Mouse (Mus musculus) Muller cell, postnatal 12 days (primary cell): ENCODE results near the gene Rapgef2.

Source experiments
- DNase-seq: peaks from one replicate; pipeline ENCODE4 v3.0.0-alpha.2; 2015; ENCODE audit errors: inconsistent ontology term

The Rapgef2 gene

DNA sequence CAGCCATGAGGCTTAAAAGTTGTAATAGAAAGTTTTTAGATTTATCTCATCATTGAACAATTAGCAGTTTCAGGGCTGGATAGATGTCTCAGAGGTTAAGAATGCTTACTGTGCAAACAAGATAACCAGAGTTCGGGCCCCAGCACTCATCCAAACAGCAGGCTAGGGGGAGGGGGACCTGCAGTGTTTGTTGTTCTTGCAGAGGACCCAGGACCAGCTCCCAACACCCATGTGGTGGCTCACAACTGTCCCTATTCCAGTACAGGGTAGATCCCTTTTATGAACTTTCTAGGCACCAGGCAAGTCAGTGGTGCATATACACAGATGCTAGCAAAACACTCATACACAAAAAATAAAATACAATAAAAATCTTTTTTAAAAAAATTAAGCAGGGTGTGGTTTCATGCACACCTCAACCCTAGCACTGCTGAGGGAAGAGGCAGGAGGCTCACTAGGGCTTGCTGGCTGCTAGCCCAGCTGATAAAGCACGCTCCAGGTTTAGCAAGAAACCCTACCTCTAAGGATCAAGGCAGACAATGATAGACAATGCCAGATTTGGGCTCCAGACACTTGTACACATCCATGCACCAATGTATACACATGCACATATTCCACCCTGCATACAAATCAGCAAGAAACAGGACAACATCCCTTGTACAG lies 118.0 kb downstream of the Rapgef2 start:
- DNase-seq: no peak

GRCm38 (mm10) chr3:79167586-79167985 lies 118.7 kb downstream of the Rapgef2 start:
- DNase-seq: no peak

DNA sequence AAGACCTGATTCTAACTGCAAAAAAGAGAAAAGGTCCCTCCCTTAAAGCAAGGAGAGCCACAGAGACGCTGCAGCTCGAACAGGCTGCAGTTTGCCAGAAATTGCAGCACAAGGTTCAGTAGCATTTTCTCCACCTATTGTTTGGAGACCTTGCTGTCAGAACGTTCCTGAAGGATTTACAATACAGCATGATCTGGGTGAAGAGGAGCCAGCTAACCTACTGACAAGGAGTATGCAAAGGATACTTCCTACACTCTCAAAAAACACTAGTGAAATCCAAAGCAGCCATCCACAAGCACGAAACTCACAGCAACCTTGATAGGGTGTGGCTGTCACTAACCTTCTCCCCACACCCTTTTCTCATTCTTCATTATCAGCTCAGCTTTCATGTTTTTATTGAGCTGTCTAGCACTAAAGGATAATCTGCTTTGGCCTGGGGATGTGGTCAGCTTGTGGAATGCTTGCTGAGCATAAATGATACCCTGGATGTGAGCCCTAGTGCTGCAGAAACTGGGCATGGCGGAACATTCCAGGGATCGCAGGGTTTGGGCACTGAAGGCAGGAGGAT lies 124.4 kb downstream of the Rapgef2 start:
- peak; percentile 64 for DNase-seq

DNA sequence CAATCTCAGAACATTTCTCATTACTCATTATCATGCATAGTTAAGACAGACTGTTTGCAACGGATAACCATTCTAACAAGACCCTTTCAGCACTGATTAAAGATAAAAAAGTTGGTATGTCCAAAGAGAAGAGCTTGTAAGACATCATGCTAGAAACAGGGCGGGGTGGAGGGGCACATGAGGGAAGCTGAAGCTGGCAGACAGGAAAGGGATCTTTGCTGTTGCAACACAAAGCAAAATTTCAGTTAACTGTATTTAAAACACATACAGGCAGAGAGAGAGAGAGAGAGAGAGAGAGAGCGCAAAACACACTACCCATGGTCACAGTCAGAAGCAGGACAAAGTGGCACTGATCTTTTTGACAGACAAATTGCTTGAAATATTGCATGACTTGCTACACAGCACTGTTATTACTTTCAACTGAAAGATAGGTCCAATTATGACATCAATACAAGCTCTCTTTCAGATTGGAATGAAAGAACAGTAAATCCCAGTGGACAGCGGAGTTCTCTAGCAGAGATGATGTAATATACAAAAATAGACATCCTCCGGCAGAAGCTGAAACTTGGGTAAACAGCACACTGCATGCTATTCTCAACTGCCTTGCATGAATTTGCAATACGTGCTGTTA lies 125.1 kb downstream of the Rapgef2 start:
- DNase-seq: peak; percentile 63

GRCm38 (mm10) chr3:79158254-79158653 lies 128.1 kb downstream of the Rapgef2 start:
- no peak for DNase-seq

DNA sequence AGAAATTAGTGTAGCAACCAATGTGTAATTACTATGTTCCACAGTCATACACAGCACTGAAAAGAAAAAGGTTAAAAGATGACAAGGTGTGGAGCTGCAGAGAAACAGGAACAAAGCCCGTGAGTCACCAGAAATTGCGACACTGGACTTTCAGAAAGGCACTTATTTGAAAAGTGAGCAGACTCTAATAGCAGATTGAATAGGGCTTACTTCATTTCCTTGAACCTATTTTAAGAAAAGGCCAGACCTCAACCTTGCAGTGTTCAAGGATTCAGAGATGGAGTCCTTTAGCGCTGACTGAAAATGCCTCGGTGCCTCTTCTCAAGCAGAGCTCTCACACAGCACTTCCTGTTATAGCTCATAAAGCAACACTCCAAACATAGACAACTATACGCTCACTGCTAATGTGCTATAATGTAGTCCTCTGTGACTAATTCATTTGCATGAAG lies 133.3 kb downstream of the Rapgef2 start:
- peak; percentile 47 for DNase-seq

- DNase-seq: peak; percentile 36
Measured at GRCm38 (mm10) chr3:79145407-79146055, 140.8 kb downstream of the Rapgef2 start.

DNA sequence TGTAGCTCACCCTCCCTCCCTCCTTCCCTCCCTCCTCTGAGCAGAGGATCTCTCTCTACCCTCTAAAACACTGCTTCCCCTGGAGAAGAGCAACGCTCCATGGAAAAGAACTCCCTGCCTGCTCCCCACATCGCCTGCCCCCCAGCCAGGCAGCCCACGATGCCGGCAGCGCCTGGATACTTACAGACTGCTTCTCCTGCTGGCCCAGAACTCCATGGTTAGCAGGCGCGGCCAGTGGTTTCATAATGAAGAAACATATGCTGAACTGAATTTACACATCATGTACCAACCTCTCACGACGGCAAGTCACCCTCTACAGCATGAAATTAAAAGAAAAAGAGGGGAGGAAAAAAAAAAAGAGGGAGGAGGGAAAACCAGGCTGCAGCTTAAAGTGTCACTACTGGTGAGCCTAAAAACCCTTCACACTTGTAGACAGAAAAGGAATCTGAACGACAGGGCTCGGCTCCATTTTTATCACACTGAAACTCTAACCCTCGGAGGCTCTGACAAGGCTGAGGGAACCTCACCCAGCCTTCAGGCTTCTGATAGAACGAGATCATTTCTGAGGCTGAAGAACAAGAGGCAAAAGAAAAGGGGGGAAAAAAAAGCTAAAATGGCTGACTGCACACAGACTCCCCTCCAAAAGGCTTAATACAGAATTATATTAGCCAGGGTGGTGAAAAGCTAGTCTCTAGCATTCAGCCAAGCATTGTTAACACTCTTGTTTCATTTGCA lies 141.5 kb downstream of the Rapgef2 start:
- peak; percentile 39 for DNase-seq

GRCm38 (mm10) chr3:79144085-79144484 lies 142.2 kb downstream of the Rapgef2 start:
- DNase-seq: peak; percentile 78

DNA sequence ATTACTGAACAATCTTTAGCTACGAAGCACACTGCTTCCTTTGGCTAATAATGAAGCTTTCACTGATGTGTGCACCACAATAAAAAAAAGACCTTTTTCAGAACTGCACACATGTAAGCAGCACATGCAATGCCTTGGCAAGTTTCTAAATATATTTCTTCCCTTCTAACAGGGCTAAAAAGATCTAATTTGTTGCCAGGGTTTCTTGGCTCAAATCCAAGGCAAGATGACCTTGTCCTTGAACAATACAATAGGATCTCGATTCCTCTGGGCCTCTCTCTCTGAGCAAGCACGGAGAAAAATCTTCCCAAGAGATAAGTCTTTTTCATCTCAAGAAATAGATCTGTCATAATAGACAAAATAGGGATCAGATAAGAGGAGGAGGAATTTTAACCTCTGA lies 147.1 kb downstream of the Rapgef2 start:
- peak; percentile 44 for DNase-seq

DNA sequence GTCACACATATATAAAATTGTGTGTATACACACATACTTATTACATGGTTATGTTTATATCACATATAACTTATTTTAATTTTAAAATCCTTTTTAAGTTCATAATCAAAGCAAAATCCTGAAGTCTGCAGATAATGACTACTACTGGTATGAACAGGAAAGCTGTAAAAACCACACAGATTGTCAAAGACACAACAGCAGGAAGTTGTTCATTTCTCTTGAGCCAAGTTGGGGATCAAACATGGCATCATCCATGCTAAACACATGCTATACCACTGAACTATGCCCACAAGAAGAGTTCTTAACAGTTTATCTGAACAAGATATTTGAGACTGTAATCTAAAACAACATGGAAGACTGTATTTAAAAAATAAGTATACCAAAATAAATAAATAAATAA lies 147.7 kb downstream of the Rapgef2 start:
- DNase-seq: no peak

GRCm38 (mm10) chr3:79130991-79131390 lies 155.3 kb downstream of the Rapgef2 start:
- DNase-seq: no peak

DNA sequence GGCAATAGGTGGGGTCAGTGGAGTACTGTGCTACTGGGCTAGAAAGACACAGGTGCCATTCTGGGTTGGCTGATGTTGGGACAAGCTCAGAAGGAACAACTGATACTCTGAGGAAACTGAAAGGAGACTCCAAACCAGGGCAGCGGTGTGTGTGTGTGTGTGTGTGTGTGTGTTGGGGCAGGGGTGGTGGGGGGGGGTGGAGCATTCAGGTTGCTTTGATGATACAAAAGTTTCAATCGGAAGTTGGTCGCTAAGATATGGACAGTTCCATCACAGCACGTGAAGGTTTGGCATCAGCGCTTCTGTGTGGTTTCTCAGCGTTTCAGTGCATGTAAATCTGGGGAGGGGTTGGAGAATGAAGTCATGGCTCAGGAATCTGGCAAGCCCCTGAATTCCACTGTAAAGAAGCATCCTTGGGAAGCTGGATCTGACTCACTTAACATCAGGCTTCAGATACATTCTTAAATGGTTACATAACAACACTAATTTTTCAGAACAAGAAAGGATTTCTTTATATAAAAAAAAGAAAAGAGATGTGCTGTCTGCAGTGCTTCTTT lies 157.2 kb downstream of the Rapgef2 start:
- peak; percentile 84 for DNase-seq

GRCm38 (mm10) chr3:79127797-79128196 lies 158.5 kb downstream of the Rapgef2 start:
- no peak for DNase-seq

DNA sequence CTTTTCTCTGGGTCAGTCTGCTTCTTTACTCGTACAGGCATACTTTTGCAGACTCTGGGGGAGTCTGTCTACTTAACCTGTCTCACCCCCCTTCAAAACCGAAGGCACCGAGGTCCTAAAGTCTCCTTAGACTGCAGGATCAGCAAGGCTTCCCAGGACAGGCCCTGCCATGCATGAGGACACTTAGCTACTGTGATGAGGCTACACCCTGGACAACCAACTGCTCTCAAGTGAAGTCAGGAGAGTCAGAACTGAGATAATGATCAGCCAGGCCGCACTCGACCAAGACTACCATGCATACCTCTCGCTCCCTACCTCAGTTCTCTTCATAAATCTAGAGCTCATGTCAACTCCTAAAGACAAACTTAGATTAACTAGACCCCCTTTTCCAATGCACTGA lies 159.5 kb downstream of the Rapgef2 start:
- DNase-seq: no peak

DNA sequence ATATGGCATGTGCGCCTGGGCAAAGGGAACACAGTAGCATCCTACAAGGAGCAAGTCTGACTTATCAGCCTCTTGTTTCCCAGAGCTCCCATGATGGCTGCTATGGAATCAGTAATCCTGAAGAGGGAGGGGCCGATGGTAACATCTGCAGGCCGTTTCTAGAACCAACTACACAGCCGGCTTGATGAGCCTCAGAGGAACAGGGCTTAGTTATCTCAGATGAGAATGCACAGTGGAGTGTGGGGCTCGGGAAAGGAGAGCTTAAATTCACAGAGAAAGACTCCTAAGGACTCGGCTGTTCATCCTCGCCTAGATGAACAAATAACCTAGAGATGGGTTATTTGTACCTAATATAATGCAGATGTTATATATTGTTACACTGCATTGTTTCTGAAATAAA lies 164.9 kb downstream of the Rapgef2 start:
- no peak for DNase-seq

- DNase-seq: no peak
Measured at GRCm38 (mm10) chr3:79119983-79120382, 166.3 kb downstream of the Rapgef2 start.

DNA sequence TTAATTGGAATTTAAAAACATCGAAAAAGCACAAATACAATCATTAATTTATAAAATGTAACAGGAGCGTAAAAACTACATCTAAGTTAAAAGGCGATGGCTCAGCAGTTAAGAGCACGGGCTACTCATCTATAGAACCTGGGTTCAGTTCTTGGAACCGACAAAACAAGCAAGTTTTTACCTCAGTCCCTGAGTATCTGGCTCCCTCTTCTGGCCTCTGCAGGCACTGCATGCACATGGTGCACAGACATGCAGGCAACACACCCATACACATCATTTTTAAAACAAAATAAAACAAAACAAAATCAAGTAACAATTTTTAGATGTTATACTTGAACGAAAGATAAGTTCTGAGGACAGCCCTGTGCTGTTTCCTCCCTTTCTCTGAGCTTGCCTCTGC lies 176.2 kb downstream of the Rapgef2 start:
- DNase-seq: no peak

DNA sequence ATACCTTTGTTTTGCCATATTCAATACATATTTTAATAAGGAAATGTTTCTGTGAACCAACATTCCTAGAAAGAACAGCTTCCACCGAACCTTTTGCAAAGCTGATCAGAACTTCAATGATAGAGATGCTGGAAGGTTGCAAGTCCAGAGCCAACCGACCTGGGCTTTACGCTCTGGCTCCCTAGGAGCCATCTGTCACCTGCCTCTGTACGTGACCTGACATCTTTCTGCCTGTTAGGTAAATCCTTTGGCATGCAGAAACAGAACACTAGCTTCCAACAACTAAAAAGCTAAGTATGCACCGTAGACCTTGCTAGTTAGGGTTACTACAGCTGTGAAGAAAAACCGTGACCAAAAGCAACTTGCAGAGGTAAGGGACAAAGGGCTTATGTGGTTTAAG lies 178.1 kb downstream of the Rapgef2 start:
- DNase-seq: no peak

- no peak for DNase-seq
Measured at GRCm38 (mm10) chr3:79106360-79106759, 180.0 kb downstream of the Rapgef2 start.

GRCm38 (mm10) chr3:79103604-79104003 lies 182.7 kb downstream of the Rapgef2 start:
- DNase-seq: no peak

DNA sequence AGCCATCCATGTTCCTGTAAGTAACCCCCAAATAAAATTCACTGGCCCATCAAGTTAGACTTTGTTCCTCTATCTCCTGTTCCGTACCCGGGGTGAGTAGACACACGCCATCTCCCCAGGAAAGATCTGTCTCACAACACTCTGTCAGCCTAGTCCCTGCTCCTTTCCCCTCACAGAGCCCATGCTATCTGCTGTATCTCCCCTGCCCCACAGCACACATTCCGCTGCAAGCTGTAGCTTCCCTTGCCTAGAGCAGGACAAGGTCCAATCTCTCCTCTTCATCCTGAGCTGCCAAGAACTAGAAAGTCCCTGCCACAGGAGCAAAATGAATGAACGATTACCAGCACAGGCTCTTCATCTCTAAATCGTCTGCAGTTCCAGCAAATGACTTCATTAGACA lies 184.6 kb downstream of the Rapgef2 start:
- DNase-seq: no peak
